Mouse (Mus musculus) forebrain, postnatal 0 days (tissue): ENCODE data around the gene Piezo1. TPM values are rescaled to one million over a fixed set of nuclear protein-coding genes. Genes with fewer than 3 reads are reported as not detected.

Experiments
- ATAC-seq: fragments of 200-750 bp; cut with Nextera tagmentation; 2 replicates; pipeline ENCODE4 v1.8.0; 2017; ENCODE audit warnings: mild to moderate bottlenecking, moderate library complexity
- DNase-seq: peaks from one replicate; pipeline ENCODE4 v3.0.0-alpha.2; 2015
- H3K27ac ChIP-seq: fragments of 300-500 bp; sonication (generic); 2 replicates; pipeline ENCODE4 v1.5.1; 2014; ENCODE audit warnings: low read depth, mild to moderate bottlenecking, antibody characterized with exemption, low read length, moderate library complexity, mixed read lengths
- H3K27me3 ChIP-seq: fragments of 300-500 bp; sonication (generic); 2 replicates; pipeline ENCODE4 v1.6.1; 2014; ENCODE audit warnings: mild to moderate bottlenecking, low read length, mixed read lengths; ENCODE audit not compliant: insufficient read depth
- H3K36me3 ChIP-seq: fragments of 300-500 bp; sonication (generic); 2 replicates; pipeline ENCODE4 v1.6.1; 2014; ENCODE audit warnings: mild to moderate bottlenecking, moderate library complexity; ENCODE audit not compliant: insufficient read depth
- H3K4me1 ChIP-seq: fragments of 300-500 bp; sonication (generic); 2 replicates; pipeline ENCODE4 v1.6.1; 2014; ENCODE audit warnings: antibody characterized with exemption; ENCODE audit not compliant: insufficient read depth
- H3K4me2 ChIP-seq: fragments of 300-500 bp; sonication (generic); 2 replicates; pipeline ENCODE4 v1.6.1; 2014; ENCODE audit warnings: low read depth, mild to moderate bottlenecking, moderate library complexity
- H3K4me3 ChIP-seq: fragments of 300-500 bp; sonication (generic); 2 replicates; pipeline ENCODE4 v1.5.1; 2014; ENCODE audit warnings: low read depth, low read length, mixed read lengths
- H3K9ac ChIP-seq: fragments of 300-500 bp; sonication (generic); 2 replicates; pipeline ENCODE4 v1.6.1; 2014; ENCODE audit warnings: mild to moderate bottlenecking
- H3K9me3 ChIP-seq: fragments of 300-500 bp; sonication (generic); 2 replicates; pipeline ENCODE4 v1.6.1; 2016; ENCODE audit warnings: low read length
- CTCF ChIP-seq: sonication (generic); IDR thresholded peaks from 2 replicates; pipeline ENCODE4 v1.5.1; 2016; ENCODE audit warnings: antibody characterized with exemption, control low read depth, low read depth
- WGBS: fragments of 180-500 bp; shearing (Covaris S2); extraction: QIAGEN DNeasy Blood & Tissue Kit; methylation state at CpG from one replicate; pipeline ENCODE4 v1.1.7; 2014; 5-methylcytosine and 5-hydroxymethylcytosine counted together
- polyA plus RNA-seq: library from polyadenylated mRNA; unstranded; fragments of >200 nt; fragmentation: Nextera tagmentation; extraction: Ambion mirVana; gene quantifications from 2 replicates; pipeline ENCODE4 v1.2.1, GENCODE M21; 2015
- total RNA-seq: library from RNA; depleted of rRNA; stranded (reverse); fragments of >200 nt; gene quantifications from 2 replicates; pipeline ENCODE4 v1.2.3, GENCODE M21; 2014

Gene Piezo1
- total and polyA plus RNA-seq, 2 experiments from 2014 or later = 1.4 to 15.1 TPM

DNA sequence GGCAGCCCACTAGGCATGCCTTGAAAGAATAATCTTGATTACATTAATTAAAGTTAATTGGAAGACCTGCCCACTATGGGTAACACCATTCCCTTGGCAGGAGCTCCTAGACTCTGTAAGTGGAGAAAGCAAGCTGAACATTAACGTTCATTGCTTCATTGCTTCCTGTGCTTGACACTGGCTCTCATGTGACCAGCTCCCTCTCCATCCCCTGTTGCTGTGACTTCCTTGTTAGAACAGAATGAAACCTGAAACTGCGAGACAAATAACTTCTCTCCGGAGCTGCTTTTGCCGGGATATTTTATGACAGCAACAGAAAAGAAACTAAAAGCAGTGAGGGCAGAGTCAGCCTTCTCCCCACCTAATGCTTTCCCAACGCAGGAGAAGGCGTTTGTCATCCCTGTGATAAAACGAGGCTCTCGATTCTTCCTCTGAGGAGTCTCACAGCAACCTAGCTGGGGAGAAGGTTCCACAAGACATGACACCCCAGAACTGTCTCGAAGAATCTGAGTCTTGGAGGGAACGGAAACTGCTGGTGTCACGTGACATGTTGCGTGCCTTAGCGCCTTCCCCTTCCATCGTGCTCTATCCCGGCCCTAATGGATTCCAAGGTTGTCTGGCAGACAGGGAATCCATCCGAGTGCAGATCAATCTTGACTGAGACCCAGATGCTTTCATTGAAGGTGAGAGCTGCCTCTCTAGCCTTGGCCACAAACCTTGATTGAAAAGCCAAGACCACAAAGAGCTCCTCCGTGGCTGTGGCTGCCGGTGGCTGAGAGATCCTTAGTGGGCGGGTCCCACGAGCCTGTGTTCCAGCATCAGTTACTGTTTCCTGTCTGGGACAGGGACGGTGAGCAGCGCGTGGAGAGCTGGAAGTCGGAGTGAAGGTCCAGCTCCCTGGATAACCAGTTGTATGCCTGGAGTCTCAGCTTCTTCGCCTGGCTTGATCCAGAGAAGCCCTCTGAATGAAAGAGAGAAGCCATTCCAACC, 13.5 kb upstream of the Piezo1 start:
- Histone ChIP-seq H3K36me3 (no peaks in the 10 kb centered on the region), H3K9me3 (no peaks in the 10 kb centered on the region), H3K4me2 (no peak overlapping the region), H3K4me3 (no peak overlapping the region), H3K4me1 (peaks cover 17% of the 10 kb centered on the region), H3K9ac (no peak overlapping the region), H3K27ac (no peak overlapping the region), H3K27me3 (no peaks in the 10 kb centered on the region)
- no peak for DNase-seq
- ATAC-seq = no peak
- TF ChIP-seq CTCF = no peak
- 89% methylated on average over 25 of the region's 25 CpGs for WGBS

GRCm38 (mm10) chr8:122561199-122561598, 10.1 kb upstream of the Piezo1 start:
- Histone ChIP-seq H3K4me2 (no peak overlapping the region), H3K9me3 (no peaks in the 10 kb centered on the region), H3K27me3 (no peaks in the 10 kb centered on the region), H3K9ac (no peak overlapping the region), H3K36me3 (no peaks in the 10 kb centered on the region), H3K27ac (no peak overlapping the region), H3K4me1 (0 out of 2 replicates have a peak, but pooled peaks cover 4% of the 10 kb centered on the region), H3K4me3 (no peak overlapping the region)
- TF ChIP-seq CTCF = no peak
- DNase-seq = no peak
- ATAC-seq = no peak
- WGBS = 76% methylated on average over 5 of the region's 5 CpGs

GRCm38 (mm10) chr8:122558671-122559349, 7.7 kb upstream of the Piezo1 start:
- 0 out of 2 replicates have a peak, but pooled peaks have one; percentile 10 for TF ChIP-seq CTCF
- no peak overlapping the region for H3K9ac ChIP-seq
- ATAC-seq = no peak
- H3K27ac ChIP-seq = no peak overlapping the region
- H3K36me3 ChIP-seq = no peaks in the 10 kb centered on the region
- H3K9me3 ChIP-seq = no peaks in the 10 kb centered on the region
- no peaks in the 10 kb centered on the region for H3K27me3 ChIP-seq
- 16% methylated on average over 12 of the region's 12 CpGs for WGBS
- no peak overlapping the region for H3K4me2 ChIP-seq
- H3K4me3 ChIP-seq = no peak overlapping the region
- DNase-seq = no peak
- H3K4me1 ChIP-seq = no peaks in the 10 kb centered on the region

DNA sequence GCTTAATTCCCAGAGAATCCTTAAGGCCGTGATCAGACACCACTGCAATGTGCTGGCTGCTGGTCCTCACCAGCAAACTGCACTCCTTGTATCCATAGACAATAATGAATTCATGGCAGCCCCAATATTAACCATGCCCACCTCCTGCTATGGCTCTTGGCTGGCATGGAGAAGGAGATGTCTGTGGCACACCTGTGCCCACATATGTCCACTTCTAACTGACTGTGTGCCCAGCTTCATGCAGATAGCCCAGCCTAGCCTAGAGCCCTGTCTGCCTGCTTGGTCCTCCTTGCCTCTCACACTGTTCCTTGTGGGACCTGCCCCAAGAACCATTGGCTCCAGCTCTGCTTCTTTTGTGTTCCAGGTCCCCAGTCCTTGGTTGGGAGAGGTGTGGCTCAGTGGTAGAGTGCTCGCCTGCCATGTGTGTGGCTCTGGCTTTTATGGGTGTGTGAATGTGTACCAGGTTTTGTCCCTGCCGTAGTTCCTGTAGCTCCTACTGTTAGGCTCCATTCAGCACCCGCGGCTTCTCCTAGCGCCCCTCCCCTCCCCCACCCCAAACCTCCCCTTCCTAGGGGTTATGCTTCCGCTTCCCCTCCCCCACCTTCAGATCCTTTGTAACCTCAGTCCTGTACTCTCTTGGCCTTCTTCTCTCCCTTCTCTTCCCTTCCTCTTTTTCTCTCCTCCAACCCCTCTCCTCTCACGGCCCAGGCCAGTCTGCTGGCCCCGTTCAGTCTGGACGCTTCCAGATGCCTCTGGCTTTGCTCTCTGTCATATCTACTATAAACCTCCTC, 6.3 kb upstream of the Piezo1 start:
- H3K36me3 ChIP-seq = no peaks in the 10 kb centered on the region
- H3K27ac ChIP-seq = no peak overlapping the region
- no peak overlapping the region for H3K4me2 ChIP-seq
- no peak for ATAC-seq
- no peaks in the 10 kb centered on the region for H3K9me3 ChIP-seq
- H3K4me1 ChIP-seq = no peaks in the 10 kb centered on the region
- WGBS = 44% methylated on average over 10 of the region's 10 CpGs
- H3K27me3 ChIP-seq = no peaks in the 10 kb centered on the region
- no peak for TF ChIP-seq CTCF
- H3K9ac ChIP-seq = no peak overlapping the region
- no peak for DNase-seq
- H3K4me3 ChIP-seq = no peak overlapping the region

DNA sequence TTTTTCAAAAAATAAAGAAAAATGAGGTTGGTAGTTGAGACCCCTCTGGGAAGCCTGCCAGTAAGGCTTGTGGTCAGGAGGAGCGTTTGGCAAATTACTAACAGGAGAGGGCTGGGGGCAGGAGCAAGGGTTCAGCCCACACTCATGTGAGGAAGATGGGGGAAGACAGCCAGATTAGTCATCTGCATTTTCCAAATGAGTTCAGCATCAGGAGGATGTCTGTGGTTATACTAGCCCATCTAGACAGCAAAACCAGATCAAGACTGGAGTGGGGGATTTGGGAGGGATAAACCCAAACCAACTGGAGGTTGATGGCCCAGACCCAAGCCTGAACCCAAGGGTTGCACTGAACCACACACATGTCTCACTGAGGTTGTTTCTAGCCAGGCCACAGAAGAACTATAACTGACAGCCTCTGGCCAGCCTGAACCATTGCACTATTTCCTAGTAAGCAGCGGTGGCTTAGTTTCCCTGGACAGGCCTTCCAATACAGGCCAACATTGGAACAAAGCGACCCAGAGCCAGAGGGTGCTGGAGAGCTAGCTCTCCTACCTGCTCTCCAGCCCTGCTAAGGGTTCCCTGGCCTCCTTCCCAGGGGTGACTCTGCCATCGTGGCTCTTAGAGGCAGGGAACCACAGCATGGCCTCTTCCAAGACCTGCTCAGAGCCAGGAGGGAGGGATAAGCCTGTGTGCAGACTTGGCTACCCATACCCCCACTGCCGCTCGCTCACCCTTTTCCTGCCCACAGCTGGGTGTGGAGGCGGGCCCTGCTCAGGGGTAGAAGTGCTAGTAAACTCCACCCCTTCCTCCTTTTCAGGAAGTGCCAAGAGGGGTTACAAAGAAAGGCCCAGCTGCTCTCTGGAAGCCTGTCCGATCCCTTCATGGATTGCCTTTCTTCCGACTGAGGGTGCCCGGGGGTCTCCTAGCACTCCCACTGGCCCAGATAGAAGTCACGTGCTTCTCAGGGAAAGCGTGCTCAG, 5.2 kb upstream of the Piezo1 start:
- no peak overlapping the region for H3K9ac ChIP-seq
- H3K9me3 ChIP-seq = no peaks in the 10 kb centered on the region
- no peak for DNase-seq
- ATAC-seq = peak; percentile 60
- no peak overlapping the region for H3K27ac ChIP-seq
- no peaks in the 10 kb centered on the region for H3K4me1 ChIP-seq
- no peak for TF ChIP-seq CTCF
- H3K4me2 ChIP-seq = no peak overlapping the region
- no peaks in the 10 kb centered on the region for H3K36me3 ChIP-seq
- peaks cover 8% of the 10 kb centered on the region for H3K27me3 ChIP-seq
- WGBS = 69% methylated on average over 12 of the region's 12 CpGs
- H3K4me3 ChIP-seq = no peak overlapping the region

DNA sequence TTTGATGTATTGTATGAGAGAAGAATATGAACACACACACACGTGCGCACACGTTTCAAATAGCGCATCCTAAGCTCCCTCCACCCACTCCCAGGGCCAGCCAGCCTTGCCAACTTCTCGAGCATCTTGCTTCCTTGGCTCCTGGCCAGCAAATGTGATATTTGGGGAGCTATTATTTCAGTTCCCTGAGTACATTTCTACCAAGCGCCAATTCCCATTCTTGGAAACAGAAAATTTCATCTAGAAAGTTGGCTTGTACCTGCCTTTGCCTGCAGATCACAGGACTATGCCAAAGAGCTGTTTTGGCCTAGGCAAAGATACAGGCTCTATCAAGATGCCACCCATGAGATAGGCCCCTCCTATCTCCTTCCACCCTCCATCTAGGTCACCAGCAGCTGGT, 3.7 kb upstream of the Piezo1 start:
- Histone ChIP-seq H3K4me3 (no peak overlapping the region), H3K36me3 (no peaks in the 10 kb centered on the region), H3K9me3 (no peaks in the 10 kb centered on the region), H3K4me1 (no peaks in the 10 kb centered on the region), H3K27ac (no peak overlapping the region), H3K4me2 (no peak overlapping the region), H3K9ac (no peak overlapping the region), H3K27me3 (peaks cover 11% of the 10 kb centered on the region)
- DNase-seq = peak; percentile 87
- TF ChIP-seq CTCF = no peak
- peak; percentile 39; the same call in 1 of the 2 replicates for ATAC-seq
- 55% methylated on average over 6 of the region's 6 CpGs for WGBS
